Mouse (Mus musculus): ENCODE results near the gene Esam. TPM values are rescaled to one million over a fixed set of nuclear protein-coding genes. Genes with fewer than 3 reads are reported as not detected.

Gene Esam
- total RNA-seq, 2 experiments from 2014 or later: 19.6 to 22.5 TPM

- TF ChIP-seq CTCF (IDR thresholded peaks at IDR 0.05): no peak
- intact Hi-C loops (cut with DNase I): no loop called here
- Histone ChIP-seq H3K27ac (no peak overlapping the region), H3K4me3 (no peak overlapping the region)
- no peak for DNase-seq (ENCODE audit: extremely low spot score in 1 of 2, low spot score in 2 of 2)
Observed at GRCm38 (mm10) chr9:37536851-37537250, 9.0 kb downstream of the Esam start.

- no peak for TF ChIP-seq CTCF (IDR thresholded peaks at IDR 0.05)
- intact Hi-C loops (cut with DNase I): no loop called here
Observed at GRCm38 (mm10) chr9:37537658-37538250, 9.9 kb downstream of the Esam start.

GRCm38 (mm10) chr9:37539170-37540025 is 11.5 kb downstream of the Esam start, which contains the start of gene Vsig2:
TSS of gene Vsig2 (plus strand) at chr9:37539255.
- Histone ChIP-seq H3K4me3 (no peak within 1 kb of the TSS), H3K27ac (peak within 1 kb of the TSS; percentile 78)
- TF ChIP-seq CTCF (IDR thresholded peaks at IDR 0.05): no peak
- peak in 1 of 2 experiments; percentile 18 for DNase-seq (ENCODE audit: extremely low spot score in 1 of 2, low spot score in 2 of 2)
- intact Hi-C loops (cut with DNase I): no loop called here

More at GRCm38 (mm10) chr9:37537658-37538250, 9.9 kb downstream of the Esam start:
- Histone ChIP-seq H3K4me3 (no peak overlapping the region), H3K27ac (peak overlapping the region; percentile 78; the same call in 1 of the 2 replicates)
- DNase-seq (ENCODE audit: extremely low spot score in 1 of 2, low spot score in 2 of 2): no peak

GRCm38 (mm10) chr9:37540226-37540625 is 12.3 kb downstream of the Esam start:
- Histone ChIP-seq H3K4me3 (no peak overlapping the region), H3K27ac (peak overlapping the region; percentile 78)
- no peak for TF ChIP-seq CTCF (IDR thresholded peaks at IDR 0.05)
- intact Hi-C loops (cut with DNase I): no loop called here
- no peak for DNase-seq (ENCODE audit: extremely low spot score in 1 of 2, low spot score in 2 of 2)

- intact Hi-C loops (cut with DNase I): no loop called here
- peak overlapping the region; percentile 50 for H3K27ac ChIP-seq
- peak in 1 of 2 experiments; percentile 34 for DNase-seq (ENCODE audit: extremely low spot score in 1 of 2, low spot score in 2 of 2)
Observed at GRCm38 (mm10) chr9:37540701-37541575, 13.1 kb downstream of the Esam start.

GRCm38 (mm10) chr9:37541851-37542642 is 14.2 kb downstream of the Esam start:
- no peak for DNase-seq (ENCODE audit: extremely low spot score in 1 of 2, low spot score in 2 of 2)
- no peak for TF ChIP-seq CTCF (IDR thresholded peaks at IDR 0.05)
- Histone ChIP-seq H3K27ac (peak overlapping the region; percentile 57), H3K4me3 (no peak overlapping the region)
- intact Hi-C loops (cut with DNase I): no loop called here

More at GRCm38 (mm10) chr9:37540701-37541575, 13.1 kb downstream of the Esam start:
- H3K4me3 ChIP-seq: no peak overlapping the region
- no peak for TF ChIP-seq CTCF (IDR thresholded peaks at IDR 0.05)

- H3K4me3 ChIP-seq: peak overlapping the region; percentile 38; the same call in 1 of the 2 replicates
- TF ChIP-seq CTCF (IDR thresholded peaks at IDR 0.05): no peak
Observed at GRCm38 (mm10) chr9:37543869-37544440, 16.1 kb downstream of the Esam start.

GRCm38 (mm10) chr9:37544447-37545165 is 16.7 kb downstream of the Esam start:
- intact Hi-C loops (cut with DNase I): loop anchor here (1.0 to 5.0 kb wide), 3 partner anchors 81 to 388 kb away; no protein-coding TSS in a partner anchor
- peak; percentile 85 for TF ChIP-seq CTCF (IDR thresholded peaks at IDR 0.05)

More at GRCm38 (mm10) chr9:37543869-37544440, 16.1 kb downstream of the Esam start:
- intact Hi-C loops (cut with DNase I): loop anchor here (1.0 to 2.0 kb wide), 2 partner anchors 81 to 113 kb away; no protein-coding TSS in a partner anchor
- DNase-seq (ENCODE audit: extremely low spot score in 1 of 2, low spot score in 2 of 2): no peak
- peak overlapping the region; percentile 71; the same call in 1 of the 2 replicates for H3K27ac ChIP-seq

GRCm38 (mm10) chr9:37545166-37545610 is 17.3 kb downstream of the Esam start:
- H3K4me3 ChIP-seq: peak overlapping the region; percentile 38; the same call in 1 of the 2 replicates
- no peak for TF ChIP-seq CTCF (IDR thresholded peaks at IDR 0.05)
- H3K27ac ChIP-seq: peak overlapping the region; percentile 71
- intact Hi-C loops (cut with DNase I): loop anchor here (2.0 to 5.0 kb wide), 2 partner anchors 114 to 387 kb away; no protein-coding TSS in a partner anchor
- DNase-seq (ENCODE audit: extremely low spot score in 1 of 2, low spot score in 2 of 2): peak in 1 of 2 experiments; percentile 37

More at GRCm38 (mm10) chr9:37544447-37545165, 16.7 kb downstream of the Esam start:
- DNase-seq (ENCODE audit: extremely low spot score in 1 of 2, low spot score in 2 of 2): peak; percentile 73 to 85
- Histone ChIP-seq H3K4me3 (peak overlapping the region; percentile 38), H3K27ac (peak overlapping the region; percentile 71)
